Mouse (Mus musculus): ENCODE results near the gene Fut11. TPM values are rescaled to one million over a fixed set of nuclear protein-coding genes. Genes with fewer than 3 reads are reported as not detected.
A peak's percentile ranks its signal among the peaks of the same experiment; 100 is the strongest.

The Fut11 gene
- total and polyA plus RNA-seq, 3 experiments: 5.3 to 5.9 (median 5.3) TPM

DNA sequence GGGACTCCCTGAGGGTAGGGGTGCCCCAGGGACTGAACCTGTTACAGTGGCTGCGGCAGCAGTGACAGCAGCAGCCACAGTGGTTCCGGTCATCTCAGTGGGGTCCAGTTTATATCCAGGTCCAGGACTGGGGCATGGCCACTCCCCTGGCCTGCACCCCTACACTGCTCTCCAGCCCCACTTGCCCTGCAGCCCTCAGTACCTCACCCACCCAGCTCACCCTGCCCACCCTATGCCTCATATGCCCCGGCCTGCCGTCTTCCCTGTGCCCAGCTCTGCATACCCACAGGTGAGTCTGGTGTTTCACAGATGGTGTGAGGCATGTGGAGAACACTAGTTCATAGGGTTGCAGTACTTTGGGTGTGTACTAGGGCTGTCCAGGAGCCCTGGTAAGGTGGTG is 26.6 kb downstream of the Fut11 start:
- 90% methylated on average over 4 of the region's 4 CpGs for WGBS
- Histone ChIP-seq H3K4me1 (ENCODE audit: control insufficient read depth, insufficient read depth, low read length) (no peaks in the 10 kb centered on the region), H3K27me3 (ENCODE audit: control insufficient read depth, insufficient read depth, low read length) (no peaks in the 10 kb centered on the region), H3K36me3 (ENCODE audit: control insufficient read depth, insufficient read depth, low read length) (no peaks in the 10 kb centered on the region), H3K9ac (ENCODE audit: low read depth, low read length) (no peak overlapping the region), H3K79me2 (replicated peaks; ENCODE audit: control insufficient read depth, insufficient read depth, low read length) (no peaks in the 10 kb centered on the region; the same call in 1 of the 2 replicates), H3K27ac (no peak overlapping the region), H3K4me3 (no peak overlapping the region)
- no peak for TF ChIP-seq EP300 (IDR thresholded peaks at IDR 0.05; ENCODE audit: insufficient read depth, low read depth, low read length)
- no peak for TF ChIP-seq CTCF (IDR thresholded peaks at IDR 0.05)
- no peak for TF ChIP-seq POLR2A (IDR thresholded peaks at IDR 0.05; ENCODE audit: insufficient read depth, low read depth, low read length)
- intact Hi-C loops (cut with DNase I): no loop called here
- no peak for DNase-seq

DNA sequence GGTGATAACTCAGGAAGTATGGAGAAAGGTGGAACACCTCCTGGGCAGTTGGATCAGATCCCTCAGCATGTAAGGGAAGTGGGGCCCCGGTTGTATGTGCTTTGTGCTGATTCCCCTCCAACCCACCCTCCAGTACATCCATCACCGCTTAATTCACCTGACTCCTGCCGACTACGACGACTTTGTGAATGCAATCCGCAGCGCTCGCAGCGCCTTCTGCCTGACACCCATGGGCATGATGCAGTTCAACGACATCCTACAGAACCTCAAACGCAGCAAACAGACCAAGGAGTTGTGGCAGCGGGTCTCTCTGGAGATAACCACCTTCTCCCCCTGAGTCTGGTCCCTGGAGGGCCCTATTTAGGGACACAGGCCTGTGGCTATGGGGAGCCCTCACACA is 28.2 kb downstream of the Fut11 start:
- Histone ChIP-seq H3K4me1 (ENCODE audit: control insufficient read depth, insufficient read depth, low read length) (no peaks in the 10 kb centered on the region), H3K4me3 (no peak overlapping the region), H3K36me3 (ENCODE audit: control insufficient read depth, insufficient read depth, low read length) (no peaks in the 10 kb centered on the region), H3K27ac (no peak overlapping the region), H3K79me2 (replicated peaks; ENCODE audit: control insufficient read depth, insufficient read depth, low read length) (no peaks in the 10 kb centered on the region; the same call in 1 of the 2 replicates), H3K27me3 (ENCODE audit: control insufficient read depth, insufficient read depth, low read length) (no peaks in the 10 kb centered on the region), H3K9ac (ENCODE audit: low read depth, low read length) (no peak overlapping the region)
- 90% methylated on average over 12 of the region's 12 CpGs for WGBS
- TF ChIP-seq CTCF (IDR thresholded peaks at IDR 0.05) (no peak), EP300 (IDR thresholded peaks at IDR 0.05; ENCODE audit: insufficient read depth, low read depth, low read length) (no peak), POLR2A (IDR thresholded peaks at IDR 0.05; ENCODE audit: insufficient read depth, low read depth, low read length) (no peak)
- intact Hi-C loops (cut with DNase I): no loop called here
- DNase-seq: no peak

DNA sequence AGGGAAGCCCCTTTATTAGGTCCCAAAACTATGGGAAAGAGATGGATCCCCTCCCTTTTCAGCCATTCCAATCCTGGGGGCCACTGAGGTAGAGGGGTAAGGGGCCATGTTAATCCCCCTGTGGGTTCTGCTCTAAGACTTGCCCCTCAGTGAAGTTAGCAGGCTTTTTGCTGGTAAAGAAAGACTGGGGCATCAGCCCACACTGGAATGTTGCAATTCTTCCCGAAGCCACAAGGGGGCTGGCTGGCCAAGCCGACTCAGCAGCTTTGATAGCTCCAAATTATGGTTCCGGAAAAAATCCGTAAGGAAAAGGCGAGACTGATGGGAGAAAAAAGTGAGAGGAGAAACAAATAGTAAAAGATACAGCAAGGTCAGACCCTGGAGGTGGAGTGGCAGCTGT is 29.3 kb downstream of the Fut11 start:
- H3K79me2 ChIP-seq (replicated peaks; ENCODE audit: control insufficient read depth, insufficient read depth, low read length): no peaks in the 10 kb centered on the region; the same call in 1 of the 2 replicates
- H3K9ac ChIP-seq (ENCODE audit: low read depth, low read length): no peak overlapping the region
- TF ChIP-seq EP300 (IDR thresholded peaks at IDR 0.05; ENCODE audit: insufficient read depth, low read depth, low read length) (no peak), CTCF (IDR thresholded peaks at IDR 0.05) (peak; percentile 97), POLR2A (IDR thresholded peaks at IDR 0.05; ENCODE audit: insufficient read depth, low read depth, low read length) (no peak)
- H3K36me3 ChIP-seq (ENCODE audit: control insufficient read depth, insufficient read depth, low read length): no peaks in the 10 kb centered on the region
- H3K27me3 ChIP-seq (ENCODE audit: control insufficient read depth, insufficient read depth, low read length): no peaks in the 10 kb centered on the region
- no peaks in the 10 kb centered on the region for H3K4me1 ChIP-seq (ENCODE audit: control insufficient read depth, insufficient read depth, low read length)
- intact Hi-C loops (cut with DNase I): no loop called here
- 9% methylated on average over 5 of the region's 5 CpGs for WGBS
- H3K4me3 ChIP-seq: no peak overlapping the region
- no peak overlapping the region for H3K27ac ChIP-seq
- peak; percentile 61 to 74 for DNase-seq

DNA sequence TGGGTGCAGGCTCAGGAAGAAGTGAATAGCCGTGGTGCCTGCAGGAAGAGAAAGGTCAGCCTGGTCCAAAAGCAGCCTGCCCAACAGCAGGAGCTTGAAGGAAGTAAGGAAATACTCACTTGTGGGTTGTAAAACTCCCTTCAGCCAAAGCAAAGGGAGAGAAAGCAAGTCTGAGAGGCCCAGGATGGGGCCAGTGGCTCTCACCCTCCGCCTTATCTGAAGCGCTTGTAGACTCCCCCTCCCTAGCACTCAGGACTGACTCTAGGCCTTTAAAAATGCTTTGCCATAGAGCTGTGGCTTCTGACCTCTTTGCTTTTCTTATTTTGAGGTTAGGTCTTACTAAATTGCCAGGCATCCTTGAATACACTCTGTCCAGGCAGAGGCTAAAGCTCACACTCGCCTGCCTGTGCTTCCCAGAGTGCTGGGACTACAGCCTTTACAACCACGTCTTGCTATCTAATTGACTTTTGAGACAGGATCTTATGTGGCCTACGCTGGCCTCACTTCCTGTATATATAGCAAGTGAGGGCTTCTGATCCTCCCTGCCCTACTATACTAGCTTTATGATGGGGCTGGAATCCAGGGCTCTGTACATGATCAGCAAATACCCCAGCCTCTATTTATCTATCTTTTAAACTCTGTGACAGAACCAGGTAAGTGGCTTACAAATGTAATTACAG is 31.0 kb downstream of the Fut11 start:
- no peak for DNase-seq
- H3K4me1 ChIP-seq (ENCODE audit: control insufficient read depth, insufficient read depth, low read length): no peaks in the 10 kb centered on the region
- no peaks in the 10 kb centered on the region for H3K36me3 ChIP-seq (ENCODE audit: control insufficient read depth, insufficient read depth, low read length)
- 54% methylated on average over 6 of the region's 6 CpGs for WGBS
- no peak overlapping the region for H3K9ac ChIP-seq (ENCODE audit: low read depth, low read length)
- no peak for TF ChIP-seq POLR2A (IDR thresholded peaks at IDR 0.05; ENCODE audit: insufficient read depth, low read depth, low read length)
- TF ChIP-seq CTCF (IDR thresholded peaks at IDR 0.05): no peak
- no peak overlapping the region for H3K4me3 ChIP-seq
- intact Hi-C loops (cut with DNase I): no loop called here
- H3K27me3 ChIP-seq (ENCODE audit: control insufficient read depth, insufficient read depth, low read length): no peaks in the 10 kb centered on the region
- H3K79me2 ChIP-seq (replicated peaks; ENCODE audit: control insufficient read depth, insufficient read depth, low read length): no peaks in the 10 kb centered on the region
- no peak overlapping the region for H3K27ac ChIP-seq

GRCm38 (mm10) chr14:20729871-20730270 is 35.1 kb downstream of the Fut11 start:
- H3K27ac ChIP-seq: no peak overlapping the region

DNA sequence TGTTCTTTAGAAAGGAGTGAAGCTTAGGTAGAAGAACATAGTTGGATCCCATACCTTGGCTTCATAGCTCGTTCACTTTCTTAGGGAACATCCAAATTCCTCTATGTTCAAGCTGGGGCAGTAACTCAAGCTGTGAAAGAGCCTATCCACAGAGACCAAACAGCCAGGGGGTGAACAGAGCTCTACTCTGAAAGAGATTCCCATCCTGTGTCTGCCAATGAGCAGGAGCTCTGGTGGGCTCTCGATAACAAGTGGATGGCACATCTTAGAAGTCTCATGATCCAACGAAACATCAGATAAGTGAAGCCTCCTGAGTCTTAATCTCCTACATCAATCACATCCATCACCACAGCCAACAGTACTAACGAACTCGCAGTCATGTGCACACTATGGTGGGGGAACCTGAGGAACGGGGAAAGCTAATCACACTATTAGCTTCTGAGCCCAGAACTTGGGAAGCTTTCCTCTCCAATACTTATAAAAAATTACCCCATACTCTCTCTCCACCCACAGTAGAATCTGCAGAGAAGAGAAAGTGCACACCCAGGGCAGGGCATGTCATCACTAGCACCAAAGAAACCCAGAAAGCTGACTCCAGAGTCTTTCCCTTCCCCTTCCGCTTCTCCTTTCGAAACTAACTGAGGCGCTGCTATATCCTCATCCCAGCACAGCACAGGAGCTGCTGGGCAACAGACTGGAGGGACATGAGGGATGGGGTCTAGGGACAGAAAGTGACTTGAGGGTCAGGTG is 36.3 kb downstream of the Fut11 start:
- no peak for TF ChIP-seq POLR2A (IDR thresholded peaks at IDR 0.05; ENCODE audit: insufficient read depth, low read depth, low read length)
- TF ChIP-seq CTCF (IDR thresholded peaks at IDR 0.05): no peak
- no peak for TF ChIP-seq EP300 (IDR thresholded peaks at IDR 0.05; ENCODE audit: insufficient read depth, low read depth, low read length)
- no peak for DNase-seq
- Histone ChIP-seq H3K27ac (no peak overlapping the region), H3K36me3 (ENCODE audit: control insufficient read depth, insufficient read depth, low read length) (no peaks in the 10 kb centered on the region), H3K9ac (ENCODE audit: low read depth, low read length) (no peak overlapping the region), H3K79me2 (replicated peaks; ENCODE audit: control insufficient read depth, insufficient read depth, low read length) (peaks cover 3% of the 10 kb centered on the region; the same call in 1 of the 2 replicates), H3K4me1 (ENCODE audit: control insufficient read depth, insufficient read depth, low read length) (peaks cover 7% of the 10 kb centered on the region), H3K27me3 (ENCODE audit: control insufficient read depth, insufficient read depth, low read length) (no peaks in the 10 kb centered on the region), H3K4me3 (no peak overlapping the region)
- intact Hi-C loops (cut with DNase I): loop anchor here (10.0 kb wide), 1 partner anchor 144 kb away; no protein-coding TSS in a partner anchor
- 82% methylated on average over 9 of the region's 9 CpGs for WGBS

More at GRCm38 (mm10) chr14:20729871-20730270, 35.1 kb downstream of the Fut11 start:
- H3K79me2 ChIP-seq (replicated peaks; ENCODE audit: control insufficient read depth, insufficient read depth, low read length): peaks cover 3% of the 10 kb centered on the region; the same call in 1 of the 2 replicates
- H3K36me3 ChIP-seq (ENCODE audit: control insufficient read depth, insufficient read depth, low read length): no peaks in the 10 kb centered on the region
- H3K9ac ChIP-seq (ENCODE audit: low read depth, low read length): no peak overlapping the region
- H3K4me3 ChIP-seq: no peak overlapping the region
- no peaks in the 10 kb centered on the region for H3K27me3 ChIP-seq (ENCODE audit: control insufficient read depth, insufficient read depth, low read length)
- H3K4me1 ChIP-seq (ENCODE audit: control insufficient read depth, insufficient read depth, low read length): peaks cover 3% of the 10 kb centered on the region
- intact Hi-C loops (cut with DNase I): loop anchor here (10.0 kb wide), 1 partner anchor 145 kb away; no protein-coding TSS in a partner anchor
- WGBS: 87% methylated on average over 9 of the region's 9 CpGs
- DNase-seq: no peak
- no peak for TF ChIP-seq EP300 (IDR thresholded peaks at IDR 0.05; ENCODE audit: insufficient read depth, low read depth, low read length)
- TF ChIP-seq POLR2A (IDR thresholded peaks at IDR 0.05; ENCODE audit: insufficient read depth, low read depth, low read length): no peak
- TF ChIP-seq CTCF (IDR thresholded peaks at IDR 0.05): no peak

Data from heart, adult 2 months (tissue).